Mouse (Mus musculus) thymus, adult 2 months (tissue): ENCODE results near the gene Mrs2. TPM values are rescaled to one million over a fixed set of nuclear protein-coding genes. Genes with fewer than 3 reads are reported as not detected.

ENCODE experiments used
- DNase-seq: peaks from one replicate; pipeline ENCODE4 v3.0.0; 2021
- H3K27ac ChIP-seq: fragments of 200-500 bp; 2 replicates; pipeline ENCODE4 v1.5.1; 2012; ENCODE audit warnings: low read length, control low read depth; ENCODE audit not compliant: control insufficient read depth, insufficient read depth
- H3K27me3 ChIP-seq: fragments of 200-500 bp; 2 replicates; pipeline ENCODE4 v1.6.1; 2012; ENCODE audit warnings: mild to moderate bottlenecking, low read length, moderate library complexity, mixed read lengths; ENCODE audit not compliant: control insufficient read depth, insufficient read depth
- H3K36me3 ChIP-seq: fragments of 200-500 bp; 2 replicates; pipeline ENCODE4 v1.6.1; 2012; ENCODE audit warnings: mild to moderate bottlenecking, low read length, moderate library complexity; ENCODE audit not compliant: control insufficient read depth, insufficient read depth
- H3K4me1 ChIP-seq: fragments of 200-500 bp; replicated peaks from 2 replicates; pipeline ENCODE4 v1.6.1; 2012; ENCODE audit warnings: low read length; ENCODE audit not compliant: control insufficient read depth, insufficient read depth
- H3K4me3 ChIP-seq: fragments of 200-500 bp; 2 replicates; pipeline ENCODE4 v1.5.1; 2012; ENCODE audit warnings: mild to moderate bottlenecking, low read length, control low read depth, moderate library complexity; ENCODE audit not compliant: control insufficient read depth, insufficient read depth
- CTCF ChIP-seq: fragments of 200-500 bp; IDR thresholded peaks from 2 replicates; pipeline ENCODE4 v1.5.1; 2012; ENCODE audit warnings: mild to moderate bottlenecking, control low read depth, low read length, moderate library complexity, borderline replicate concordance; ENCODE audit not compliant: control insufficient read depth, poor library complexity, insufficient read depth; ENCODE audit errors: extremely low read depth
- POLR2A ChIP-seq: fragments of 200-500 bp; IDR thresholded peaks from 2 replicates; pipeline ENCODE4 v1.6.1; 2012; ENCODE audit warnings: mild to moderate bottlenecking, low read length, control low read depth, moderate library complexity; ENCODE audit not compliant: control insufficient read depth, poor library complexity, insufficient read depth; ENCODE audit errors: extremely low read depth
- WGBS: fragments of 180-500 bp; shearing (Covaris S2); methylation state at CpG from one replicate; pipeline ENCODE4 v1.1.7; 2018; 5-methylcytosine and 5-hydroxymethylcytosine counted together
- polyA plus RNA-seq: library from polyadenylated mRNA; depleted of rRNA; stranded (reverse); fragments of >200 nt; gene quantifications from 2 replicates; pipeline ENCODE4 v1.2.3, GENCODE M21; 2012

Gene Mrs2
- polyA plus RNA-seq, 1 experiment = 39.1 TPM

DNA sequence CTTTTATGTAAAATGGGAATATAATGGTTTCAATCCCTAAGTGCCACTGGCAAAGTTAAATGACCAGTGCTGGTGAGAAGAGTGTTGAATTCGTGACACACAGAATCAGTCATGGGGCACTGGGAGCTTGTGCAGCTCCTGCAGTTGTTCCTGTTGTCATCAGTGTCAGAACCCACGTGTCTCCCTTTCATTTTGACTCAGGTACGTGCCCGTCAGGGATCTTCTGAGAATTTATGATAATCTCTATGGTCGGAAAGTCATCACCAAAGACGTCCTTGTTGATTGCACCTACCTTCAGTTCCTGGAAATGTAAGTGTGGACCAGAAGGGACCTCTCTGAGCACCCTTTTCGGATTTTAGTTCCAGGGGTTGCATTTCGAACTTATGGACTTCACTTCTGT lies 58.1 kb downstream of the Mrs2 start:
- Histone ChIP-seq H3K36me3 (no peaks in the 10 kb centered on the region), H3K4me1 (peaks cover 6% of the 10 kb centered on the region), H3K27me3 (no peaks in the 10 kb centered on the region), H3K4me3 (no peak overlapping the region), H3K27ac (no peak overlapping the region)
- no peak for TF ChIP-seq POLR2A
- TF ChIP-seq CTCF = no peak
- no peak for DNase-seq
- WGBS = 83% methylated on average over 8 of the region's 8 CpGs

DNA sequence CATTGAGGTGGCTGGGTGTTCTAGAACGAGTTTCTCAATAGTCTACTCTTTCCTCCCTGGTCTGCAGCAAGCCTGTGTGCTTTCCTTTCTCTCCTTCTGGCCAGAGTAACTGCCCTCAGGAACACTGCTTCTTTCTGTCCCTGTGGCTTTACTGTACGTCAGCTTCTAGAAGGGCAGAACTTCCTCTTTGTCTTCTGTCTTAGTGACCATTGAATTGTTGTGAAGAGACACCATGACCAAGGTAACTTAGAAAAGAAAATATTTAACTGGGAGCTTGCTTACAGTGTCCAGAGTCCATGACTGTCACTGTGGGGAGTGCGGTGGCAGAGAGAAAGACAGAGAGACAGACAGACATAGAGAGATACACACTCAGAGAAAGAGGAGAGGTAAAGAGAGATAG lies 60.1 kb downstream of the Mrs2 start:
- H3K36me3 ChIP-seq = no peaks in the 10 kb centered on the region
- no peak overlapping the region for H3K27ac ChIP-seq
- H3K4me1 ChIP-seq = peaks cover under 1% of the 10 kb centered on the region
- H3K27me3 ChIP-seq = no peaks in the 10 kb centered on the region
- H3K4me3 ChIP-seq = no peak overlapping the region
- 53% methylated on average over 3 of the region's 3 CpGs for WGBS
- no peak for TF ChIP-seq POLR2A
- no peak for DNase-seq

DNA sequence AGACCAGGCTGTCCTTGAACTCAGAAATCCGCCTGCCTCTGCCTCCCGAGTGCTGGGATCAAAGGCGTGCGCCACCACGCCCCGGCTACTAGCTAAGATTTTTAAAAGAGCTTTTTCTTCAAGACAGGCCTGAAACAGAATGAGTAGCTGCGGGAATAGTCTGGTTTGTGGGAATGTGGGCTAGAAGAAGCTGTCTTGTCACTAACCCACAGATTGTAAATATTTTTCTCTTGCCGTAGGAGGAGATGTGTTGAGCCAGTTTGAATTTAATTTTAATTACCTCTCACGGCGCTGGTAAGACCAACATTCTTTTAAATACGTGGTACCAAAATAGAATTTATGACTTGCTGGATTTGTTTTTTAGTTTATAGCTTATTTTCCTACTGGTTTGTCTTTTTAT lies 61.5 kb downstream of the Mrs2 start:
- no peak for TF ChIP-seq CTCF
- no peak for TF ChIP-seq POLR2A
- no peaks in the 10 kb centered on the region for H3K36me3 ChIP-seq
- H3K4me3 ChIP-seq = no peak overlapping the region
- no peaks in the 10 kb centered on the region for H3K27me3 ChIP-seq
- no peak for DNase-seq
- H3K4me1 ChIP-seq = no peaks in the 10 kb centered on the region
- no peak overlapping the region for H3K27ac ChIP-seq
- WGBS = 95% methylated on average over 11 of the region's 11 CpGs

- H3K4me1 ChIP-seq = no peaks in the 10 kb centered on the region
- H3K27ac ChIP-seq = no peak overlapping the region
- H3K4me3 ChIP-seq = no peak overlapping the region
- no peak for TF ChIP-seq CTCF
- H3K36me3 ChIP-seq = no peaks in the 10 kb centered on the region
- no peaks in the 10 kb centered on the region for H3K27me3 ChIP-seq
- 52% methylated on average over 10 of the region's 10 CpGs for WGBS
- DNase-seq = no peak
These were observed 64.7 kb downstream of the Mrs2 start for GRCm38 (mm10) chr13:24955500-24955899.

GRCm38 (mm10) chr13:24955091-24955490 lies 65.1 kb downstream of the Mrs2 start:
- H3K27ac ChIP-seq = no peak overlapping the region
- no peaks in the 10 kb centered on the region for H3K36me3 ChIP-seq
- H3K27me3 ChIP-seq = no peaks in the 10 kb centered on the region
- 77% methylated on average over 11 of the region's 11 CpGs for WGBS
- no peak overlapping the region for H3K4me3 ChIP-seq
- no peak for DNase-seq
- no peaks in the 10 kb centered on the region for H3K4me1 ChIP-seq
- TF ChIP-seq POLR2A = no peak
- TF ChIP-seq CTCF = no peak

DNA sequence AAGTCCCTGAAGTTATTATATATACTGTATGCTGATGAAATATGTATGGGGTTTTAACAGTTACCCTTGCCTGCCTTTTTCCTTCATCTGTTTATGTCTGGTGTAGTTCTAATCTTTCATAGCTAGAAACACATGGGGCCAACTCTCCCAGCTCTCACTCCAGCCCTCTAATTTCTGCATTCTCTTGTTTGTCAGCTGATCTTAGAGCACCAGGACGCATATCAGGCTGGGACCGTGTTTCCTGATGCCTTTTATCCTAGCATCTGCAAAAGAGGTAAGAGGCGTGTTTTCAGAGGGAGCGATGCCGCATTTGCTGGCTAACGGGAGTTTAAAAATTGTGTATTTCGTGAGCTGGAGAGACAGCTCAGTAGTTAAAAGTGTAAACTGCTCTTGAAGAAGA lies 67.5 kb downstream of the Mrs2 start:
- H3K27me3 ChIP-seq = no peaks in the 10 kb centered on the region
- H3K27ac ChIP-seq = no peak overlapping the region
- no peaks in the 10 kb centered on the region for H3K4me1 ChIP-seq
- H3K4me3 ChIP-seq = no peak overlapping the region
- DNase-seq = no peak
- no peaks in the 10 kb centered on the region for H3K36me3 ChIP-seq
- WGBS = 91% methylated on average over 7 of the region's 7 CpGs
- TF ChIP-seq CTCF (no peak), POLR2A (no peak)

DNA sequence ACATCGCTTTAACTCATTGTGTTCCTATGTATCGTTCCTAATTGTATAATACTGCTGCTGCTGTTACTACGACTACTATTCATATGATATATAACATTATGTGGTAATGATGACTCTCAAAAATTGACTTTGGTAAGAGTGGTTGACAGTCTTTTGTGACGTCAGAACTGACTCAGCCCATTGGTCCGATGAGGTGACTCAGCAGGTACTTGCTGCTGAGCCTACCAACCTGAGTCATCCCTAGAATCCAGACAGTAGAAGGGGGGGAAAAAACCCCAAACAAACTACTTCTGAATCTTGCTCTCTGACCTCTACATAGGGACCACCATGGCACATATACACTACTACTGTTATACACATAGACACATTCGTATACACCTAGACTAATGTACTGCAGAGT lies 71.3 kb downstream of the Mrs2 start:
- 86% methylated on average over 6 of the region's 6 CpGs for WGBS
- Histone ChIP-seq H3K27me3 (no peaks in the 10 kb centered on the region), H3K4me1 (no peaks in the 10 kb centered on the region), H3K36me3 (no peaks in the 10 kb centered on the region), H3K4me3 (no peak overlapping the region), H3K27ac (no peak overlapping the region)
- TF ChIP-seq CTCF = no peak
- no peak for TF ChIP-seq POLR2A
- DNase-seq = no peak
